8 mouse cellular contexts compared by ENCODE assay signal in the genomic region with DNA sequence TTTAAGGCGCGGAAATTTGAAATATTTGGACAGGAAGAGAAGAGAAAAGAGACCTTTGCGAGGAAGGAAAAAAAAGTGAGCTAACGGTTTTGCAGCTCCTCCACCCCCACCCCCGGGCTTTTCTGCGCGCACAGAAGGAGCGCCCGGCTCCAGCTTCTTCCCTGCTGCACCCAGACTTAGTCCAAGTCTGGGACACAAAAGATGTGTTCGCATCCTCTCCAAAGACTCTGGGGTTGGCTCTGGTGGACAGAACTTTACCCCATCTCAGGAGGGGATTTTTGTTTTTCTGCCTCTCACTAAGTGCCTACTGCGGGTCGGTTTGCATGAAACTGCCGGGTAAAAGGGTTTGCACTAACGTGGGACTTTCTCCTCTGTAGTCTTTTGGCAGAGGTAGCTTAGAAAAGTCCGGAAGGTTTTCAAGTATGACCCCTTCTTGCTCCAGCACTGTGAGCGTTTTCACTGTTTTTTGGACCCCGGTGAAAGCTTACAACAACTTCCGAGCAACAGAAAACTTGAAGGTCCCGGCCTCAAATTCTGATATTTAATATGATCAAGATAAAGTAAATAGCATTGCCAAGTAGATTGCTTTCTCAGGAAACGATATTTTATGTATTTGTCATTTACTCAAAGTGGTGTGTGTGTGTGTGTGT. TPM values are rescaled to one million over a fixed set of nuclear protein-coding genes. Genes with fewer than 3 reads are reported as not detected.
DNase-seq lines count a peak whose midpoint lies in the region; ATAC-seq and TF ChIP-seq lines count a peak whose summit lies in the region.

No protein-coding gene starts in this region.

- DNase-seq in heart, postnatal 10 days = no peak
- peak; percentile 55 for DNase-seq in forebrain, embryonic 11.5 days (ENCODE audit: low spot score)
- no peak for DNase-seq in gastrocnemius, adult 8-10 months (ENCODE audit: low spot score in 2 of 2)
- no peak for DNase-seq in urinary bladder, postnatal 10 days (ENCODE audit: low spot score)

- no peak for ATAC-seq in heart, embryonic 13.5 days (ENCODE audit: extremely low read depth, insufficient number of reproducible peaks, low FRiP score, low TSS enrichment)
- ATAC-seq in forebrain, embryonic 11.5 days (replicated peaks; ENCODE audit: low FRiP score) = no peak
- no peak for ATAC-seq in limb, embryonic 12.5 days (ENCODE audit: insufficient number of reproducible peaks, insufficient read depth, low FRiP score, low TSS enrichment, low read depth)
- no peak for ATAC-seq in neural tube, embryonic 12.5 days (ENCODE audit: low FRiP score, low read depth)

- no peak for TF ChIP-seq POLR2A in ES-Bruce4 (IDR thresholded peaks at IDR 0.05; ENCODE audit: insufficient read depth, low read length)

- no peaks in the 10 kb centered on the region for H3K9me3 ChIP-seq in heart, embryonic 13.5 days
- H3K9me3 ChIP-seq in ES-Bruce4 (replicated peaks; ENCODE audit: control insufficient read depth, insufficient read depth, low read length, poor library complexity, severe bottlenecking) = no peaks in the 10 kb centered on the region
- H3K9me3 ChIP-seq in forebrain, embryonic 11.5 days (ENCODE audit: control insufficient read depth, low read length) = no peaks in the 10 kb centered on the region
- H3K9me3 ChIP-seq in limb, embryonic 12.5 days = no peaks in the 10 kb centered on the region
- H3K9me3 ChIP-seq in neural tube, embryonic 12.5 days = no peaks in the 10 kb centered on the region

- no peak overlapping the region for H3K27ac ChIP-seq in heart, embryonic 13.5 days (replicated peaks)
- H3K27ac ChIP-seq in ES-Bruce4 (ENCODE audit: insufficient read depth, low read length) = no peak overlapping the region
- H3K27ac ChIP-seq in forebrain, embryonic 11.5 days (ENCODE audit: low read depth, low read length) = no peak overlapping the region
- no peak overlapping the region for H3K27ac ChIP-seq in limb, embryonic 12.5 days
- no peak overlapping the region for H3K27ac ChIP-seq in neural tube, embryonic 12.5 days

- H3K4me2 ChIP-seq in heart, embryonic 13.5 days = peak overlapping the region; percentile 95
- peak overlapping the region; percentile 48; the same call in 1 of the 2 replicates for H3K4me2 ChIP-seq in forebrain, embryonic 11.5 days (ENCODE audit: low read depth, low read length, severe bottlenecking)
- H3K4me2 ChIP-seq in limb, embryonic 12.5 days = peak overlapping the region; percentile 62
- peak overlapping the region; percentile 50; the same call in 1 of the 2 replicates for H3K4me2 ChIP-seq in neural tube, embryonic 12.5 days (replicated peaks)

- TF ChIP-seq CTCF in ES-Bruce4 (IDR thresholded peaks at IDR 0.05; ENCODE audit: low read depth, low read length) = no peak

- intact Hi-C loops in heart, postnatal 10 days (cut with DNase I) = loop anchor here (1.0 kb wide), 1 partner anchor 18 kb away; a partner anchor contains a TSS

- H3K9ac ChIP-seq in heart, embryonic 13.5 days = peak overlapping the region; percentile 79
- no peak overlapping the region for H3K9ac ChIP-seq in ES-Bruce4 (ENCODE audit: low read depth, poor library complexity, severe bottlenecking)
- no peak overlapping the region; the same call in 1 of the 2 replicates for H3K9ac ChIP-seq in forebrain, embryonic 11.5 days (ENCODE audit: low read length)
- no peak overlapping the region for H3K9ac ChIP-seq in limb, embryonic 12.5 days (replicated peaks)
- H3K9ac ChIP-seq in neural tube, embryonic 12.5 days = no peak overlapping the region

- peak overlapping the region; percentile 61 for H3K4me3 ChIP-seq in heart, embryonic 13.5 days
- peak overlapping the region; percentile 62; the same call in 1 of the 2 replicates for H3K4me3 ChIP-seq in ES-Bruce4 (ENCODE audit: low read depth, low read length)
- H3K4me3 ChIP-seq in forebrain, embryonic 11.5 days (ENCODE audit: low read depth, low read length) = peak overlapping the region; percentile 22; the same call in 1 of the 2 replicates
- peak overlapping the region; percentile 39 for H3K4me3 ChIP-seq in limb, embryonic 12.5 days (replicated peaks)
- no peak overlapping the region for H3K4me3 ChIP-seq in neural tube, embryonic 12.5 days

- TF ChIP-seq EP300 in ES-Bruce4 (IDR thresholded peaks at IDR 0.05; ENCODE audit: insufficient read depth, low read depth, low read length) = no peak

- peaks cover 77% of the 10 kb centered on the region for H3K27me3 ChIP-seq in heart, embryonic 13.5 days (replicated peaks)
- H3K27me3 ChIP-seq in ES-Bruce4 (ENCODE audit: control insufficient read depth, insufficient read depth, low read length, poor library complexity, severe bottlenecking) = peaks cover 21% of the 10 kb centered on the region
- H3K27me3 ChIP-seq in forebrain, embryonic 11.5 days (ENCODE audit: control insufficient read depth, insufficient read depth, low read length) = peaks cover 66% of the 10 kb centered on the region
- H3K27me3 ChIP-seq in limb, embryonic 12.5 days = peaks cover 65% of the 10 kb centered on the region
- peaks cover 69% of the 10 kb centered on the region for H3K27me3 ChIP-seq in neural tube, embryonic 12.5 days (replicated peaks)

- H3K36me3 ChIP-seq in heart, embryonic 13.5 days = 0 out of 2 replicates have a peak, but pooled peaks cover 6% of the 10 kb centered on the region
- H3K36me3 ChIP-seq in ES-Bruce4 (ENCODE audit: control insufficient read depth, insufficient read depth, low read length, poor library complexity, severe bottlenecking) = no peaks in the 10 kb centered on the region
- no peaks in the 10 kb centered on the region for H3K36me3 ChIP-seq in forebrain, embryonic 11.5 days (ENCODE audit: control insufficient read depth, insufficient read depth, low read length)
- no peaks in the 10 kb centered on the region for H3K36me3 ChIP-seq in limb, embryonic 12.5 days
- H3K36me3 ChIP-seq in neural tube, embryonic 12.5 days = no peaks in the 10 kb centered on the region

- peaks cover 15% of the 10 kb centered on the region for H3K4me1 ChIP-seq in heart, embryonic 13.5 days
- H3K4me1 ChIP-seq in ES-Bruce4 (ENCODE audit: control insufficient read depth, insufficient read depth, low read length) = no peaks in the 10 kb centered on the region
- H3K4me1 ChIP-seq in forebrain, embryonic 11.5 days (replicated peaks; ENCODE audit: control insufficient read depth, insufficient read depth, low read length) = peaks cover 8% of the 10 kb centered on the region
- peaks cover 14% of the 10 kb centered on the region for H3K4me1 ChIP-seq in limb, embryonic 12.5 days (replicated peaks)
- peaks cover 9% of the 10 kb centered on the region for H3K4me1 ChIP-seq in neural tube, embryonic 12.5 days

- 2% methylated on average over 20 of the region's 20 CpGs for WGBS in heart, embryonic 13.5 days
- under 1% methylated on average over 20 of the region's 20 CpGs for WGBS in forebrain, embryonic 11.5 days
- WGBS in limb, embryonic 12.5 days = under 1% methylated on average over 20 of the region's 20 CpGs
- 2% methylated on average over 20 of the region's 20 CpGs for WGBS in neural tube, embryonic 12.5 days

RNA-seq across cellular contexts. Expression of a gene that starts 9.0 kb away (rescaled TPM):
- polyA plus RNA-seq in heart, embryonic 13.5 days (2015; fragmentation: Nextera tagmentation; extraction: Ambion mirVana) = 9.9 and 10.0 TPM in 2 replicates
- 10 to 100 TPM; 34.0 to 35.0 TPM for total RNA-seq in heart, postnatal 10 days (2021)
- 1.1 and 1.9 TPM in 2 replicates for polyA plus RNA-seq in ES-Bruce4 (2011; ENCODE audit: insufficient read depth, insufficient read length, low read depth, missing spikeins)
- 9.3 and 9.5 TPM in 2 replicates for polyA plus RNA-seq in forebrain, embryonic 11.5 days (2014; fragmentation: Nextera tagmentation; extraction: Ambion mirVana)
- polyA plus RNA-seq in limb, embryonic 12.5 days (2016; fragmentation: Nextera tagmentation; extraction: Ambion mirVana) = 3.3 TPM in 2 replicates
- polyA plus RNA-seq in neural tube, embryonic 12.5 days (2016; fragmentation: Nextera tagmentation; extraction: Ambion mirVana) = 6.8 and 7.5 TPM in 2 replicates
- 10 to 100 TPM; 16.8 to 27.9 (median 22.5) TPM for total RNA-seq in gastrocnemius, adult 8-10 months (2022)

RNA-seq across cellular contexts. Expression of a gene that starts 18.4 kb away (rescaled TPM):
- 18.3 and 20.4 TPM in 2 replicates for polyA plus RNA-seq in heart, embryonic 13.5 days (2015; fragmentation: Nextera tagmentation; extraction: Ambion mirVana)
- total RNA-seq in heart, postnatal 10 days (2021) = 10 to 100 TPM; 31.4 to 33.2 TPM
- polyA plus RNA-seq in ES-Bruce4 (2011; ENCODE audit: insufficient read depth, insufficient read length, low read depth, missing spikeins) = 88.3 and 89.1 TPM in 2 replicates
- polyA plus RNA-seq in forebrain, embryonic 11.5 days (2014; fragmentation: Nextera tagmentation; extraction: Ambion mirVana) = 42.7 and 42.9 TPM in 2 replicates
- 33.3 and 36.1 TPM in 2 replicates for polyA plus RNA-seq in limb, embryonic 12.5 days (2016; fragmentation: Nextera tagmentation; extraction: Ambion mirVana)
- polyA plus RNA-seq in neural tube, embryonic 12.5 days (2016; fragmentation: Nextera tagmentation; extraction: Ambion mirVana) = 41.7 and 46.1 TPM in 2 replicates
- 10 to 100 TPM; 42.9 to 51.1 (median 47.2) TPM for total RNA-seq in gastrocnemius, adult 8-10 months (2022)
